Mouse (Mus musculus) hindbrain, embryonic 12.5 days (tissue): ENCODE results near the gene Ccl27a. TPM values are rescaled to one million over a fixed set of nuclear protein-coding genes. Genes with fewer than 3 reads are reported as not detected.
"Not testable (repeated sequence)": the region's sequence is repeated elsewhere in the genome, so short reads cannot be mapped to it uniquely, and the experiment has no call there.

ENCODE experiments used
- ATAC-seq: fragments of 200-750 bp; cut with Nextera tagmentation; 2 replicates; pipeline ENCODE4 v1.8.0; 2017; ENCODE audit warnings: moderate TSS enrichment; ENCODE audit not compliant: low FRiP score
- H3K27ac ChIP-seq: fragments of 300-500 bp; sonication (generic); 2 replicates; pipeline ENCODE4 v1.5.1; 2016; ENCODE audit warnings: mild to moderate bottlenecking
- H3K27me3 ChIP-seq: fragments of 300-500 bp; sonication (generic); 2 replicates; pipeline ENCODE4 v1.6.1; 2016; ENCODE audit warnings: mild to moderate bottlenecking
- H3K36me3 ChIP-seq: fragments of 300-500 bp; sonication (generic); 2 replicates; pipeline ENCODE4 v1.6.1; 2016; ENCODE audit warnings: mild to moderate bottlenecking
- H3K4me1 ChIP-seq: fragments of 300-500 bp; sonication (generic); 2 replicates; pipeline ENCODE4 v1.6.1; 2016
- H3K4me2 ChIP-seq: fragments of 300-500 bp; sonication (generic); replicated peaks from 2 replicates; pipeline ENCODE4 v1.6.1; 2016; ENCODE audit warnings: mild to moderate bottlenecking
- H3K4me3 ChIP-seq: fragments of 300-500 bp; sonication (generic); 2 replicates; pipeline ENCODE4 v1.5.1; 2016; ENCODE audit warnings: mild to moderate bottlenecking
- H3K9ac ChIP-seq: fragments of 300-500 bp; sonication (generic); 2 replicates; pipeline ENCODE4 v1.6.1; 2016; ENCODE audit warnings: mild to moderate bottlenecking, moderate library complexity
- H3K9me3 ChIP-seq: fragments of 300-500 bp; sonication (generic); replicated peaks from 2 replicates; pipeline ENCODE4 v1.6.1; 2016; ENCODE audit warnings: mild to moderate bottlenecking
- WGBS: fragments of 180-500 bp; shearing (Covaris S2); methylation state at CpG from one replicate; pipeline ENCODE4 v1.1.7; 2016; 5-methylcytosine and 5-hydroxymethylcytosine counted together
- polyA plus RNA-seq: library from polyadenylated mRNA; unstranded; fragments of >200 nt; fragmentation: Nextera tagmentation; extraction: Ambion mirVana; gene quantifications from 2 replicates; pipeline ENCODE4 v1.2.1, GENCODE M21; 2016

Gene Ccl27a
- polyA plus RNA-seq, result 133 and 134 TPM in 2 replicates

GRCm38 (mm10) chr4:41774002-41774401, at the start of gene Ccl27a:
Ccl27a (minus strand) TSS chr4:41774247.
- H3K4me3 ChIP-seq, result peak within 1 kb of the TSS; percentile 44
- WGBS, result under 1% methylated on average over 12 of the region's 14 CpGs
- H3K36me3 ChIP-seq, ATAC-seq, H3K4me1 ChIP-seq, H3K9me3 ChIP-seq, H3K27me3 ChIP-seq: not testable (repeated sequence)
- H3K4me2 ChIP-seq, result peak within 1 kb of the TSS; percentile 53
- peak within 1 kb of the TSS; percentile 67; the same call in 1 of the 2 replicates for H3K27ac ChIP-seq
- peak within 1 kb of the TSS; percentile 69 for H3K9ac ChIP-seq

- H3K27me3 ChIP-seq, ATAC-seq, H3K9me3 ChIP-seq, H3K4me2 ChIP-seq, H3K27ac ChIP-seq, H3K9ac ChIP-seq, H3K36me3 ChIP-seq, H3K4me3 ChIP-seq, H3K4me1 ChIP-seq: not testable (repeated sequence)
- 27% methylated on average over 3 of the region's 3 CpGs for WGBS
Observed at GRCm38 (mm10) chr4:41783197-41783596, 9.2 kb upstream of the Ccl27a start.

- not testable (repeated sequence) for H3K4me3 ChIP-seq, ATAC-seq, H3K36me3 ChIP-seq, H3K4me1 ChIP-seq, H3K9me3 ChIP-seq, H3K9ac ChIP-seq, H3K27me3 ChIP-seq, H3K27ac ChIP-seq, H3K4me2 ChIP-seq
- WGBS, result 17% methylated on average over 4 of the region's 4 CpGs
Observed at GRCm38 (mm10) chr4:41782711-41783110, 8.7 kb upstream of the Ccl27a start.

- not testable (repeated sequence) for H3K4me1 ChIP-seq, H3K4me2 ChIP-seq, H3K4me3 ChIP-seq, ATAC-seq, H3K27me3 ChIP-seq, H3K9ac ChIP-seq, H3K27ac ChIP-seq, H3K9me3 ChIP-seq, H3K36me3 ChIP-seq
- WGBS, result 16% methylated on average over 15 of the region's 21 CpGs
Observed at GRCm38 (mm10) chr4:41781748-41782485, 7.9 kb upstream of the Ccl27a start.

GRCm38 (mm10) chr4:41781271-41781670, 7.2 kb upstream of the Ccl27a start:
- WGBS, result 28% methylated on average over 9 of the region's 9 CpGs
- not testable (repeated sequence) for H3K4me2 ChIP-seq, H3K9me3 ChIP-seq, H3K27ac ChIP-seq, H3K9ac ChIP-seq, H3K4me1 ChIP-seq, H3K36me3 ChIP-seq, H3K27me3 ChIP-seq, H3K4me3 ChIP-seq, ATAC-seq

- H3K4me1 ChIP-seq, H3K4me3 ChIP-seq, ATAC-seq, H3K36me3 ChIP-seq, H3K4me2 ChIP-seq, H3K27ac ChIP-seq, H3K27me3 ChIP-seq, H3K9me3 ChIP-seq, H3K9ac ChIP-seq: not testable (repeated sequence)
- 82% methylated on average over 1 of the region's 1 CpGs for WGBS
Observed at GRCm38 (mm10) chr4:41775840-41776239, 1.8 kb upstream of the Ccl27a start.

GRCm38 (mm10) chr4:41774506-41774905, 459 bp upstream of the Ccl27a start:
- Histone ChIP-seq H3K4me3 (peak overlapping the region; percentile 31), H3K9ac (peak overlapping the region; percentile 32; the same call in 1 of the 2 replicates)
- 71% methylated on average over 3 of the region's 3 CpGs for WGBS

GRCm38 (mm10) chr4:41773502-41773901, 545 bp downstream of the Ccl27a start:
- not testable (repeated sequence) for H3K27me3 ChIP-seq, ATAC-seq, H3K36me3 ChIP-seq, H3K9me3 ChIP-seq, H3K4me1 ChIP-seq
- Histone ChIP-seq H3K27ac (peak overlapping the region; percentile 67; the same call in 1 of the 2 replicates), H3K4me3 (peak overlapping the region; percentile 44), H3K9ac (peak overlapping the region; percentile 69), H3K4me2 (peak overlapping the region; percentile 51)
- 1% methylated on average over 21 of the region's 25 CpGs for WGBS

More at GRCm38 (mm10) chr4:41774506-41774905, 459 bp upstream of the Ccl27a start:
- not testable (repeated sequence) for H3K4me1 ChIP-seq, H3K9me3 ChIP-seq, H3K36me3 ChIP-seq, H3K27me3 ChIP-seq, ATAC-seq
- Histone ChIP-seq H3K27ac (peak overlapping the region; percentile 40; the same call in 1 of the 2 replicates), H3K4me2 (peak overlapping the region; percentile 53)

- not testable (repeated sequence) for H3K4me1 ChIP-seq, H3K27me3 ChIP-seq, ATAC-seq, H3K36me3 ChIP-seq, H3K9me3 ChIP-seq, H3K27ac ChIP-seq, H3K9ac ChIP-seq
- H3K4me2 ChIP-seq, result peak overlapping the region; percentile 46
- WGBS, result 5% methylated on average over 6 of the region's 16 CpGs
- H3K4me3 ChIP-seq, result peak overlapping the region; percentile 23
Observed at GRCm38 (mm10) chr4:41772946-41773345, 1.1 kb downstream of the Ccl27a start.

GRCm38 (mm10) chr4:41767301-41767700, 6.7 kb downstream of the Ccl27a start:
- H3K36me3 ChIP-seq, H3K4me1 ChIP-seq, H3K27ac ChIP-seq, H3K27me3 ChIP-seq, H3K9me3 ChIP-seq, ATAC-seq, H3K9ac ChIP-seq, H3K4me2 ChIP-seq, H3K4me3 ChIP-seq: not testable (repeated sequence)
- 84% methylated on average over 10 of the region's 10 CpGs for WGBS

- Histone ChIP-seq H3K4me2 (peak overlapping the region; percentile 58; the same call in 1 of the 2 replicates), H3K4me1 (peaks cover 30% of the 10 kb centered on the region)
- not testable (repeated sequence) for H3K27ac ChIP-seq, ATAC-seq, H3K9ac ChIP-seq, H3K9me3 ChIP-seq, H3K4me3 ChIP-seq, H3K27me3 ChIP-seq, H3K36me3 ChIP-seq
- WGBS, result 65% methylated on average over 5 of the region's 6 CpGs
Observed at GRCm38 (mm10) chr4:41763176-41763575, 10.9 kb downstream of the Ccl27a start.

GRCm38 (mm10) chr4:41762688-41763114, 11.3 kb downstream of the Ccl27a start:
- H3K36me3 ChIP-seq, H3K27me3 ChIP-seq, ATAC-seq, H3K9me3 ChIP-seq: not testable (repeated sequence)
- peak overlapping the region; percentile 58 for H3K4me2 ChIP-seq
- WGBS, result 48% methylated on average over 8 of the region's 8 CpGs
- peak overlapping the region; percentile 41 for H3K9ac ChIP-seq
- H3K27ac ChIP-seq, result peak overlapping the region; percentile 73
- peaks cover 30% of the 10 kb centered on the region for H3K4me1 ChIP-seq
- H3K4me3 ChIP-seq, result peak overlapping the region; percentile 6; the same call in 1 of the 2 replicates
